Mouse (Mus musculus) central nervous system, embryonic 18 days (tissue): ENCODE data around the gene Krtap19-5. TPM values are rescaled to one million over a fixed set of nuclear protein-coding genes. Genes with fewer than 3 reads are reported as not detected.

Experiments used
- polyA plus RNA-seq: library from polyadenylated mRNA; depleted of rRNA; stranded (reverse); fragments of >200 nt; gene quantifications from 2 replicates; pipeline ENCODE4 v1.2.3, GENCODE M21; 2012; rRNA removed

Gene Krtap19-5
- polyA plus RNA-seq, result not detected in 2 replicates

GRCm38 (mm10) chr16:88896357-88896756, at the start of gene Krtap19-5:
Krtap19-5 (minus strand) TSS chr16:88896457.

GRCm38 (mm10) chr16:88932165-88932564, 35.9 kb upstream of the Krtap19-5 start, which contains the start of gene Krtap19-9b:
Krtap19-9b (minus strand) TSS chr16:88932265.

GRCm38 (mm10) chr16:88884989-88885388, 11.3 kb downstream of the Krtap19-5 start, which contains the start of gene Krtap19-4:
Krtap19-4 (minus strand) TSS chr16:88885089.

GRCm38 (mm10) chr16:88877938-88878337, 18.3 kb downstream of the Krtap19-5 start, which contains the start of gene Krtap19-3:
Krtap19-3 (minus strand) TSS chr16:88878038.

GRCm38 (mm10) chr16:88874169-88874568, 22.1 kb downstream of the Krtap19-5 start, which contains the start of gene Krtap19-2:
Krtap19-2 (minus strand) TSS chr16:88874269.

GRCm38 (mm10) chr16:88869311-88869710, 26.9 kb downstream of the Krtap19-5 start, which contains the start of gene Krtap19-1:
Krtap19-1 (minus strand) TSS chr16:88869411.

Other genes starting within 250 kb of the Krtap19-5 start
- gene Krtap26-1, start 248.7 kb downstream of the Krtap19-5 start, polyA plus RNA-seq, result not detected in 2 replicates
- not detected in 2 replicates for gene Krtap27-1, start 224.8 kb downstream of the Krtap19-5 start, polyA plus RNA-seq
- not detected in 2 replicates for gene 2310061N02Rik, start 188.5 kb downstream of the Krtap19-5 start, polyA plus RNA-seq
- not detected in 2 replicates for gene Krtap13-1, start 167.6 kb downstream of the Krtap19-5 start, polyA plus RNA-seq
- not detected in 2 replicates for gene Krtap13, start 144.8 kb downstream of the Krtap19-5 start, polyA plus RNA-seq
- not detected in 2 replicates for gene 2310034C09Rik, start 137.6 kb downstream of the Krtap19-5 start, polyA plus RNA-seq
- gene 2310057N15Rik, start 122.3 kb downstream of the Krtap19-5 start, polyA plus RNA-seq, result not detected in 2 replicates
- gene Gm5965, start 118.6 kb downstream of the Krtap19-5 start, polyA plus RNA-seq, result not detected in 2 replicates
- gene Gm20741, start 84.2 kb downstream of the Krtap19-5 start, polyA plus RNA-seq, result not detected in 2 replicates
- not detected in 2 replicates for gene Krtap15, start 76.2 kb downstream of the Krtap19-5 start, polyA plus RNA-seq
- not detected in 2 replicates for gene Krtap14, start 70.3 kb downstream of the Krtap19-5 start, polyA plus RNA-seq
- gene Krtap19-1, start 27.0 kb downstream of the Krtap19-5 start, polyA plus RNA-seq, result not detected in 2 replicates
- not detected in 2 replicates for gene Krtap19-2, start 22.2 kb downstream of the Krtap19-5 start, polyA plus RNA-seq
- not detected in 2 replicates for gene Krtap19-3, start 18.4 kb downstream of the Krtap19-5 start, polyA plus RNA-seq
- gene Krtap19-4, start 11.4 kb downstream of the Krtap19-5 start, polyA plus RNA-seq, result not detected in 2 replicates
- gene Krtap19-9b, start 35.8 kb upstream of the Krtap19-5 start, polyA plus RNA-seq, result not detected in 2 replicates
- not detected in 2 replicates for gene Krtap16-3, start 66.4 kb upstream of the Krtap19-5 start, polyA plus RNA-seq
- not detected in 2 replicates for gene Krtap22-2, start 114.3 kb upstream of the Krtap19-5 start, polyA plus RNA-seq
- not detected in 2 replicates for gene Gm10229, start 118.8 kb upstream of the Krtap19-5 start, polyA plus RNA-seq
- not detected in 2 replicates for gene Krtap6-1, start 135.2 kb upstream of the Krtap19-5 start, polyA plus RNA-seq
- gene Gm10228, start 145.0 kb upstream of the Krtap19-5 start, polyA plus RNA-seq, result not detected in 2 replicates
- not detected in 2 replicates for gene Krtap6-5, start 151.4 kb upstream of the Krtap19-5 start, polyA plus RNA-seq
- gene 1110025L11Rik, start 167.5 kb upstream of the Krtap19-5 start, polyA plus RNA-seq, result not detected in 2 replicates
- not detected in 2 replicates for gene Krtap6-3, start 187.6 kb upstream of the Krtap19-5 start, polyA plus RNA-seq
- gene Gm6358, start 244.4 kb upstream of the Krtap19-5 start, polyA plus RNA-seq, result not detected in 2 replicates